ENCODE assay signal across 8 mouse cellular contexts in genomic region chr17:21909039-21909438, GRCm38 (mm10). TPM values are rescaled to one million over a fixed set of nuclear protein-coding genes. Genes with fewer than 3 reads are reported as not detected.
A peak's percentile ranks its signal among the peaks of the same experiment; 100 is the strongest.
DNase-seq lines count a peak whose midpoint lies in the region; ATAC-seq and TF ChIP-seq lines count a peak whose summit lies in the region.

No protein-coding gene starts in this region.

- peak; percentile 2 for DNase-seq in adrenal gland, adult 2 months
- no peak for DNase-seq in adrenal gland, postnatal 4 days (ENCODE audit: low spot score in 2 of 2)
- DNase-seq in lung, postnatal 10 days, result no peak
- DNase-seq in heart, postnatal 0 days (ENCODE audit: low spot score), result no peak
- peak; percentile 1 for DNase-seq in lung, postnatal 14 days
- DNase-seq in c-Kit-positive CD71-positive TER-119-positive erythroid progenitor cells, embryonic 14.5 days (ENCODE audit: low spot score), result no peak
- no peak for DNase-seq in adrenal gland, postnatal 25 days

- H3K36me3 ChIP-seq in lung, embryonic 16.5 days (ENCODE audit: control insufficient read depth, insufficient read depth, low read length), result no peaks in the 10 kb centered on the region
- H3K36me3 ChIP-seq in heart, postnatal 0 days (replicated peaks; ENCODE audit: control insufficient read depth, insufficient read depth, low read length), result no peaks in the 10 kb centered on the region

- H3K4me3 ChIP-seq in lung, embryonic 16.5 days (ENCODE audit: low read length), result peak overlapping the region; percentile 73
- peak overlapping the region; percentile 84 for H3K4me3 ChIP-seq in heart, postnatal 0 days (ENCODE audit: low read depth, low read length)

- H3K9me3 ChIP-seq in lung, embryonic 16.5 days (ENCODE audit: control insufficient read depth, low read length), result no peaks in the 10 kb centered on the region
- no peaks in the 10 kb centered on the region for H3K9me3 ChIP-seq in heart, postnatal 0 days (replicated peaks; ENCODE audit: control insufficient read depth, low read length)

- 5% methylated on average over 3 of the region's 3 CpGs for WGBS in lung, embryonic 16.5 days
- 4% methylated on average over 3 of the region's 3 CpGs for WGBS in heart, postnatal 0 days

- H3K27ac ChIP-seq in lung, embryonic 16.5 days (ENCODE audit: low read length), result no peak overlapping the region
- H3K27ac ChIP-seq in heart, postnatal 0 days (ENCODE audit: low read depth), result no peak overlapping the region

- no peak for TF ChIP-seq CTCF in heart, postnatal 0 days (IDR thresholded peaks at IDR 0.05; ENCODE audit: low read depth)

- no peaks in the 10 kb centered on the region for H3K4me1 ChIP-seq in lung, embryonic 16.5 days (replicated peaks; ENCODE audit: control insufficient read depth, insufficient read depth, low read length)
- no peaks in the 10 kb centered on the region for H3K4me1 ChIP-seq in heart, postnatal 0 days (ENCODE audit: control insufficient read depth, insufficient read depth)

- no peaks in the 10 kb centered on the region for H3K27me3 ChIP-seq in lung, embryonic 16.5 days (ENCODE audit: control insufficient read depth, insufficient read depth, low read depth, low read length)
- H3K27me3 ChIP-seq in heart, postnatal 0 days (ENCODE audit: control insufficient read depth, insufficient read depth, low read length), result no peaks in the 10 kb centered on the region

- H3K4me2 ChIP-seq in lung, embryonic 16.5 days (ENCODE audit: low read depth, low read length), result peak overlapping the region; percentile 79
- H3K4me2 ChIP-seq in heart, postnatal 0 days (ENCODE audit: low read depth, low read length), result peak overlapping the region; percentile 72

- no peak for TF ChIP-seq EP300 in heart, postnatal 0 days (IDR thresholded peaks at IDR 0.05; ENCODE audit: low read depth)

- H3K9ac ChIP-seq in lung, embryonic 16.5 days (ENCODE audit: low read length), result peak overlapping the region; percentile 85
- H3K9ac ChIP-seq in heart, postnatal 0 days (replicated peaks; ENCODE audit: low read depth, low read length), result peak overlapping the region; percentile 81

- ATAC-seq in lung, embryonic 16.5 days (ENCODE audit: low read depth), result peak; percentile 56; the same call in 1 of the 2 replicates
- ATAC-seq in heart, postnatal 0 days (ENCODE audit: insufficient read depth, low read depth), result peak; percentile 51; the same call in 1 of the 2 replicates

RNA-seq across cellular contexts. Expression of gene Zfp995, which starts 0.7 kb away (rescaled TPM):
- 1 to 10 TPM; 1.5 to 2.6 TPM for total RNA-seq in adrenal gland, adult 2 months (2021)
- not detected in 2 replicates for polyA plus RNA-seq in adrenal gland, adult 2 months (2012; rRNA removed)
- total RNA-seq in adrenal gland, postnatal 4 days (2021), result 1 to 10 TPM; 6.0 to 8.3 TPM
- 7.0 and 7.3 TPM in 2 replicates for polyA plus RNA-seq in lung, embryonic 16.5 days (2015; fragmentation: Nextera tagmentation; extraction: Ambion mirVana)
- total RNA-seq in heart, postnatal 0 days (2014; rRNA removed; ENCODE audit: low replicate concordance), result 1.2 TPM in 1 of 2 replicates, not detected in the other
- 3.3 and 3.9 TPM in 2 replicates for polyA plus RNA-seq in heart, postnatal 0 days (2015; fragmentation: Nextera tagmentation; extraction: Ambion mirVana)
- total RNA-seq in adrenal gland, postnatal 25 days (2021), result 2.2 and 3.2 TPM in 2 replicates

RNA-seq across cellular contexts. Expression of gene Zfp942, which starts 53.2 kb away (rescaled TPM):
- 1 to 10 TPM; 8.6 to 9.7 TPM for total RNA-seq in adrenal gland, adult 2 months (2021)
- 0.98 and 1.2 TPM in 2 replicates for polyA plus RNA-seq in adrenal gland, adult 2 months (2012; rRNA removed)
- total RNA-seq in adrenal gland, postnatal 4 days (2021), result 10 to 100 TPM; 16.9 to 18.9 TPM
- 19.3 and 22.0 TPM in 2 replicates for polyA plus RNA-seq in lung, embryonic 16.5 days (2015; fragmentation: Nextera tagmentation; extraction: Ambion mirVana)
- 6.1 and 6.3 TPM in 2 replicates for total RNA-seq in heart, postnatal 0 days (2014; rRNA removed; ENCODE audit: low replicate concordance)
- 8.1 TPM in 2 replicates for polyA plus RNA-seq in heart, postnatal 0 days (2015; fragmentation: Nextera tagmentation; extraction: Ambion mirVana)
- total RNA-seq in adrenal gland, postnatal 25 days (2021), result 11.2 and 11.7 TPM in 2 replicates

RNA-seq across cellular contexts. Expression of gene Zfp943, which starts 53.3 kb away (rescaled TPM):
- 10 to 100 TPM; 12.8 to 15.9 TPM for total RNA-seq in adrenal gland, adult 2 months (2021)
- polyA plus RNA-seq in adrenal gland, adult 2 months (2012; rRNA removed), result 1.8 and 2.5 TPM in 2 replicates
- total RNA-seq in adrenal gland, postnatal 4 days (2021), result 10 to 100 TPM; 13.7 to 16.6 TPM
- polyA plus RNA-seq in lung, embryonic 16.5 days (2015; fragmentation: Nextera tagmentation; extraction: Ambion mirVana), result 15.3 and 17.2 TPM in 2 replicates
- total RNA-seq in heart, postnatal 0 days (2014; rRNA removed; ENCODE audit: low replicate concordance), result 12.8 and 14.1 TPM in 2 replicates
- 15.1 and 15.3 TPM in 2 replicates for polyA plus RNA-seq in heart, postnatal 0 days (2015; fragmentation: Nextera tagmentation; extraction: Ambion mirVana)
- total RNA-seq in adrenal gland, postnatal 25 days (2021), result 12.5 and 14.4 TPM in 2 replicates

Comparison
In these comparisons a context has a peak if more than half of its experiments do, and no peak if none do; other contexts are left out.
1. DNase-seq: peak in adrenal gland, adult 2 months (single experiment) and lung, postnatal 14 days (single experiment); none in adrenal gland, postnatal 4 days (0 of 2), lung, postnatal 10 days (single experiment), heart, postnatal 0 days (single experiment), c-Kit-positive CD71-positive TER-119-positive erythroid progenitor cells, embryonic 14.5 days (single experiment) and adrenal gland, postnatal 25 days (single experiment).